Mouse (Mus musculus) megakaryocyte, embryonic 14.5 days (primary cell): ENCODE results near the gene Aldh3a2.

ENCODE experiments used
- FLI1 ChIP-seq: IDR thresholded peaks from 2 replicates; pipeline ENCODE4 v1.6.1; 2012; ENCODE audit warnings: low read length, inconsistent platforms, mixed read lengths
- GATA1 ChIP-seq: IDR thresholded peaks from 3 replicates; pipeline ENCODE4 v1.6.1; 2012; ENCODE audit warnings: mixed read lengths, low read length, inconsistent platforms, borderline replicate concordance

GRCm38 (mm10) chr11:61297901-61298300 is 30.6 kb upstream of the Aldh3a2 start:
- TF ChIP-seq GATA1, result no peak
- no peak for TF ChIP-seq FLI1
